Mouse (Mus musculus): ENCODE results near the gene Ugt2b35. TPM values are rescaled to one million over a fixed set of nuclear protein-coding genes. Genes with fewer than 3 reads are reported as not detected.

Ugt2b35 gene
- not detected for polyA plus RNA-seq (2017; shearing (Covaris generic))

DNA sequence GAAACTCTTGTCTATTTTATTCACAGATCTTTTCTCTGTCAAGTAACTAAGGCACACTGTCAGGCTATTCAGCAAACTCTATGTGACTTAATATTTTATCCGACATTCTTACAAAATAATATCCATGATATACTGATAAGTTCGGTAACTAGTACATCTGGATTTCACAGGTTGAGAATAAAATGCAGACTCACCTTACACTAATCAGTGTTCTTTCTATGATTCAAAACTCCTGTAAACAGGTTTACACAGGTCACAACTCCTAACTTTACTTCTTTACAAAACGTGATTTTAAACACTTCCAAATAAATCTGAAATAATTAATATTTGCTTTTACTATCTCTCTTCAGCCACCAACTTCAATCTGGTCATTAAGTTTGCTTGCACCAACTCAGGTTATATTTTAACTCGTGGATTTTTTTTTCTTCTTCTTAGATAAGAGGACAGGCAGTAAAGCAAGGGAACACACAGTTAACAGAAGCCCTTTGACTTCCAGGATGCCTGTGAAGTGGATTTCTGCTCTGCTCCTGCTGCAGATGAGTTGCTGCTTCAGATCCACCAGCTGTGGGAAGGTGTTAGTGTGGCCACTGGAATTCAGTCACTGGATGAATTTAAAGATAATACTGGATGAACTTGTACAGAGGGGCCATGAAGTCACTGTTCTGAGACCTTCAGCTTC lies at the start of gene Ugt2b35:
Gene Ugt2b35 (plus strand): TSS at position 466 of the 679 bp plus-strand sequence.

Other genes starting within 250 kb of the Ugt2b35 start
- gene Ythdc1, start 196.6 kb upstream of the Ugt2b35 start, polyA plus RNA-seq (2017; shearing (Covaris generic)), result 87.7 TPM
- gene Ugt2b34, start 93.9 kb upstream of the Ugt2b35 start, polyA plus RNA-seq (2017; shearing (Covaris generic)), result not detected
- not detected for gene Ugt2b1, start 74.3 kb upstream of the Ugt2b35 start, polyA plus RNA-seq (2017; shearing (Covaris generic))
- not detected for gene Ugt2b36, start 91.7 kb downstream of the Ugt2b35 start, polyA plus RNA-seq (2017; shearing (Covaris generic))
- gene Ugt2b5, start 139.5 kb downstream of the Ugt2b35 start, polyA plus RNA-seq (2017; shearing (Covaris generic)), result not detected

Data from CD4-positive, CD25-positive, alpha-beta regulatory T cell (primary cell).